9 mouse cellular contexts compared by ENCODE assay signal in genomic region chr5:47982941-47983701, GRCm38 (mm10). TPM values are rescaled to one million over a fixed set of nuclear protein-coding genes. Genes with fewer than 3 reads are reported as not detected.
DNase-seq lines count a peak whose midpoint lies in the region; ATAC-seq and TF ChIP-seq lines count a peak whose summit lies in the region.
"Had no signal": no experiment of that assay in that cellular context is flagged by ENCODE, and none has a peak within 500 bp of the region (broad histone marks: within the 10 kb centered on the region; RNA-seq: fewer than 3 reads in every experiment).

TSS of gene Slit2 (plus strand) at chr5:47983138.

- no peaks in the 10 kb centered on the region for H3K36me3 ChIP-seq in forebrain, embryonic 13.5 days (ENCODE audit: poor library complexity, severe bottlenecking)
- no peaks in the 10 kb centered on the region for H3K36me3 ChIP-seq in heart, postnatal 0 days (replicated peaks; ENCODE audit: control insufficient read depth, insufficient read depth, low read length)
- H3K36me3 ChIP-seq in liver, postnatal 0 days (replicated peaks; ENCODE audit: insufficient read depth, low read length), result no peaks in the 10 kb centered on the region
- no peaks in the 10 kb centered on the region for H3K36me3 ChIP-seq in neural tube, embryonic 14.5 days (ENCODE audit: control insufficient read depth, insufficient read depth, low read length)

- WGBS in forebrain, embryonic 13.5 days, result under 1% methylated on average over 62 of the region's 66 CpGs
- WGBS in heart, postnatal 0 days, result under 1% methylated on average over 63 of the region's 66 CpGs
- under 1% methylated on average over 65 of the region's 66 CpGs for WGBS in liver, postnatal 0 days (ENCODE audit: insufficient replicate concordance)
- WGBS in neural tube, embryonic 14.5 days, result under 1% methylated on average over 65 of the region's 66 CpGs

- no peak for TF ChIP-seq EP300 in heart, postnatal 0 days (IDR thresholded peaks at IDR 0.05; ENCODE audit: low read depth)
- no peak for TF ChIP-seq EP300 in liver, postnatal 0 days (IDR thresholded peaks at IDR 0.05; ENCODE audit: low read depth)

- peak; percentile 31 to 45 for DNase-seq in cerebellum, postnatal 36 days
- no peak for DNase-seq in cerebellum, adult 11-12 months
- DNase-seq in heart, postnatal 0 days (ENCODE audit: low spot score), result peak; percentile 49
- DNase-seq in kidney, postnatal 36 days, result peak; percentile 87 to 92
- peak; percentile 86 for DNase-seq in liver, postnatal 0 days
- DNase-seq in thymus, postnatal 0 days (ENCODE audit: low spot score), result peak; percentile 59

- peak within 1 kb of the TSS; percentile 95 for H3K4me2 ChIP-seq in forebrain, embryonic 13.5 days
- peak within 1 kb of the TSS; percentile 93 for H3K4me2 ChIP-seq in heart, postnatal 0 days (ENCODE audit: low read depth, low read length)
- peak within 1 kb of the TSS; percentile 91 for H3K4me2 ChIP-seq in liver, postnatal 0 days (ENCODE audit: low read depth, low read length)
- peak within 1 kb of the TSS; percentile 89 for H3K4me2 ChIP-seq in neural tube, embryonic 14.5 days (ENCODE audit: low read depth, low read length)

- peaks cover 36% of the 10 kb centered on the region for H3K4me1 ChIP-seq in forebrain, embryonic 13.5 days
- 0 out of 2 replicates have a peak, but pooled peaks cover 18% of the 10 kb centered on the region for H3K4me1 ChIP-seq in heart, postnatal 0 days (ENCODE audit: control insufficient read depth, insufficient read depth)
- peaks cover 9% of the 10 kb centered on the region; the same call in 1 of the 2 replicates for H3K4me1 ChIP-seq in liver, postnatal 0 days (ENCODE audit: insufficient read depth)
- H3K4me1 ChIP-seq in neural tube, embryonic 14.5 days (ENCODE audit: control insufficient read depth, insufficient read depth, low read length), result no peaks in the 10 kb centered on the region

- no peaks in the 10 kb centered on the region for H3K9me3 ChIP-seq in forebrain, embryonic 13.5 days (replicated peaks)
- H3K9me3 ChIP-seq in heart, postnatal 0 days (replicated peaks; ENCODE audit: control insufficient read depth, low read length), result no peaks in the 10 kb centered on the region
- no peaks in the 10 kb centered on the region for H3K9me3 ChIP-seq in liver, postnatal 0 days (ENCODE audit: low read length)
- no peaks in the 10 kb centered on the region for H3K9me3 ChIP-seq in neural tube, embryonic 14.5 days (ENCODE audit: control insufficient read depth, low read length)

- peak within 1 kb of the TSS; percentile 76 for H3K9ac ChIP-seq in forebrain, embryonic 13.5 days
- peak within 1 kb of the TSS; percentile 64 for H3K9ac ChIP-seq in heart, postnatal 0 days (replicated peaks; ENCODE audit: low read depth, low read length)
- peak within 1 kb of the TSS; percentile 59 for H3K9ac ChIP-seq in liver, postnatal 0 days (replicated peaks)
- peak within 1 kb of the TSS; percentile 76 for H3K9ac ChIP-seq in neural tube, embryonic 14.5 days (replicated peaks; ENCODE audit: low read depth, low read length)

- 0 out of 2 replicates have a peak, but pooled peaks cover 13% of the 10 kb centered on the region for H3K27me3 ChIP-seq in forebrain, embryonic 13.5 days
- peaks cover 28% of the 10 kb centered on the region for H3K27me3 ChIP-seq in heart, postnatal 0 days (ENCODE audit: control insufficient read depth, insufficient read depth, low read length)
- H3K27me3 ChIP-seq in liver, postnatal 0 days (ENCODE audit: insufficient read depth, low read length), result peaks cover 50% of the 10 kb centered on the region
- no peaks in the 10 kb centered on the region for H3K27me3 ChIP-seq in neural tube, embryonic 14.5 days (ENCODE audit: control insufficient read depth, insufficient read depth, low read length)
- H3K27me3 ChIP-seq: CH12.LX had no signal

- peak within 1 kb of the TSS; percentile 74 for H3K27ac ChIP-seq in forebrain, embryonic 13.5 days
- peak within 1 kb of the TSS; percentile 17; the same call in 1 of the 2 replicates for H3K27ac ChIP-seq in heart, postnatal 0 days (ENCODE audit: low read depth)
- H3K27ac ChIP-seq in liver, postnatal 0 days (ENCODE audit: low read depth), result no peak within 1 kb of the TSS
- peak within 1 kb of the TSS; percentile 44; the same call in 1 of the 2 replicates for H3K27ac ChIP-seq in neural tube, embryonic 14.5 days (ENCODE audit: low read depth, low read length)

- peak within 1 kb of the TSS; percentile 70 for H3K4me3 ChIP-seq in forebrain, embryonic 13.5 days
- H3K4me3 ChIP-seq in heart, postnatal 0 days (ENCODE audit: low read depth, low read length), result peak within 1 kb of the TSS; percentile 67
- H3K4me3 ChIP-seq in liver, postnatal 0 days (ENCODE audit: low read depth, low read length), result peak within 1 kb of the TSS; percentile 60
- peak within 1 kb of the TSS; percentile 55 for H3K4me3 ChIP-seq in neural tube, embryonic 14.5 days (ENCODE audit: low read depth, low read length)

- TF ChIP-seq CTCF in heart, postnatal 0 days (IDR thresholded peaks at IDR 0.05; ENCODE audit: low read depth), result no peak
- no peak for TF ChIP-seq CTCF in liver, postnatal 0 days (IDR thresholded peaks at IDR 0.05; ENCODE audit: low read depth)

- ATAC-seq in forebrain, embryonic 13.5 days, result peak; percentile 84
- ATAC-seq in heart, postnatal 0 days (ENCODE audit: insufficient read depth, low read depth), result peak; percentile 87
- peak; percentile 91 for ATAC-seq in liver, postnatal 0 days
- ATAC-seq in neural tube, embryonic 14.5 days (ENCODE audit: low read depth), result peak; percentile 85

RNA-seq across cellular contexts. Expression of gene Slit2, which starts in this region (rescaled TPM):
- 16.9 and 21.7 TPM in 2 replicates for polyA plus RNA-seq in forebrain, embryonic 13.5 days (2015; fragmentation: Nextera tagmentation; extraction: Ambion mirVana)
- 16.7 and 17.6 TPM in 2 replicates for total RNA-seq in heart, postnatal 0 days (2014; rRNA removed; ENCODE audit: low replicate concordance)
- polyA plus RNA-seq in heart, postnatal 0 days (2015; fragmentation: Nextera tagmentation; extraction: Ambion mirVana), result 3.7 and 4.9 TPM in 2 replicates
- 0.23 and 0.47 TPM in 2 replicates for polyA plus RNA-seq in liver, postnatal 0 days (2015; fragmentation: Nextera tagmentation; extraction: Ambion mirVana)
- 57.5 and 68.8 TPM in 2 replicates for polyA plus RNA-seq in neural tube, embryonic 14.5 days (2014; fragmentation: Nextera tagmentation; extraction: Ambion mirVana)
- 0.69 and 1.1 TPM in 2 replicates for polyA plus RNA-seq in thymus, postnatal 0 days (2015; fragmentation: Nextera tagmentation; extraction: Ambion mirVana)

Comparison
In these comparisons a context has a peak if more than half of its experiments do, and no peak if none do; other contexts are left out.
1. Peak in DNase-seq, ATAC-seq, H3K4me3 ChIP-seq, H3K9ac ChIP-seq and H3K4me2 ChIP-seq in liver, postnatal 0 days; RNA of the gene not detected or under 1 TPM.